Mouse (Mus musculus) ES-E14 (cell line): ENCODE results near the gene Sdsl.

Experiments used
- HCFC1 ChIP-seq: IDR thresholded peaks from 2 replicates; pipeline ENCODE4 v1.6.1; 2012; ENCODE audit warnings: low read length, inconsistent platforms, borderline replicate concordance; ENCODE audit not compliant: insufficient read depth
- ZC3H11A ChIP-seq: IDR thresholded peaks from 2 replicates; pipeline ENCODE4 v1.6.1; 2012; ENCODE audit warnings: low read depth, mild to moderate bottlenecking, inconsistent platforms, low read length, borderline replicate concordance
- ZNF384 ChIP-seq: IDR thresholded peaks from 2 replicates; pipeline ENCODE4 v1.6.1; 2012; ENCODE audit warnings: low read depth, low read length, inconsistent platforms

GRCm38 (mm10) chr5:120454756-120455337 is 17.8 kb downstream of the Sdsl start:
- TF ChIP-seq HCFC1 = no peak
- TF ChIP-seq ZNF384 = no peak
- no peak for TF ChIP-seq ZC3H11A
